Mouse (Mus musculus): ENCODE measurements around the gene Atp5mpl. TPM values are rescaled to one million over a fixed set of nuclear protein-coding genes. Genes with fewer than 3 reads are reported as not detected.

Atp5mpl gene
- total and polyA plus RNA-seq, 3 experiments, result 224 to 1,158 (median 461) TPM

DNA sequence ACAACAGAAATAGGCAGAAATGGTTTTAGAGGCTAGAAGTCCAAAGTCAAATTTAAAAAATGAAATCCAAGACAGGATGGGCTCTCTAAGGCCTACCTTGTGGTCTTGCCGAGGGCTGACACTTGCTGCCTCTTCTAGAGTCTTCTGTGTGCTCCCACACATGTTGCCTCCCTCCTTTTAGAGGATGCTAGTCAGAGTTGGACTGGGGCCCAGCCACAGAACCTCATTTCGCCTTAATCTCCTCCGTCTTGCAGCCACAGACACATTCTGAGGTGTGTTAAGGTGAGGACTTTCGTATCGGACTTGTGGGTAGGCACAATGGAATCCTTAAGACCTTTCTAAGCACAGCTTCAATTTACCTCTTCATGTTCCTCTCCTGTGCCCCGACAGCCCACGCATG lies 54.0 kb downstream of the Atp5mpl start:
- Histone ChIP-seq H3K9ac (ENCODE audit: control insufficient read depth, low read depth, low read length, poor library complexity, severe bottlenecking) (no peak overlapping the region), H3K36me3 (ENCODE audit: control insufficient read depth in 1 of 2, insufficient read depth in 2 of 2, low read length in 2 of 2) (no peaks in the 10 kb centered on the region), H3K9me3 (replicated peaks; ENCODE audit: insufficient read depth, low read length) (no peaks in the 10 kb centered on the region), H3K4me3 (ENCODE audit: control insufficient read depth in 1 of 2, insufficient read depth in 1 of 2, low read depth in 2 of 2, low read length in 2 of 2) (no peak overlapping the region), H3K4me1 (ENCODE audit: control insufficient read depth in 1 of 2, insufficient read depth in 2 of 2, low read length in 2 of 2) (no peaks in the 10 kb centered on the region), H3K27me3 (ENCODE audit: control insufficient read depth in 1 of 2, insufficient read depth in 2 of 2, low read length in 2 of 2) (peaks cover 24 to 25% of the 10 kb centered on the region in 2 experiments), H3K27ac (ENCODE audit: control insufficient read depth, low read depth, low read length) (no peak overlapping the region), H3K79me2 (ENCODE audit: control insufficient read depth, insufficient read depth, low read length, poor library complexity) (no peaks in the 10 kb centered on the region; the same call in 1 of the 2 replicates)
- TF ChIP-seq CHD1 (IDR thresholded peaks at IDR 0.05; ENCODE audit: low read depth, low read length), result no peak
- no peak for TF ChIP-seq USF1 (IDR thresholded peaks at IDR 0.05; ENCODE audit: low read depth, low read length)
- no peak for TF ChIP-seq POLR2AphosphoS2 (IDR thresholded peaks at IDR 0.05; ENCODE audit: low read length)
- no peak for TF ChIP-seq POLR2A (IDR thresholded peaks at IDR 0.05; ENCODE audit: control insufficient read depth in 1 of 2, insufficient read depth in 1 of 2, low read depth in 1 of 2, low read length in 2 of 2, poor library complexity in 1 of 2)
- no peak for TF ChIP-seq KAT2A (conservative IDR thresholded peaks at IDR 0.05; ENCODE audit: low read depth, low read length)
- TF ChIP-seq TAL1 (IDR thresholded peaks at IDR 0.05; ENCODE audit: low read length), result no peak
- TF ChIP-seq CTCF (IDR thresholded peaks at IDR 0.05 in 2 of 3, conservative IDR thresholded peaks at IDR 0.05 in 1 of 3; ENCODE audit: control insufficient read depth in 1 of 3, insufficient read depth in 1 of 3, low read depth in 2 of 3, low read length in 3 of 3, poor library complexity in 1 of 3, severe bottlenecking in 1 of 3), result no peak
- no peak for TF ChIP-seq JUND (IDR thresholded peaks at IDR 0.05; ENCODE audit: low read depth, low read length)
- TF ChIP-seq ETS1 (IDR thresholded peaks at IDR 0.05; ENCODE audit: low read depth, low read length), result no peak
- TF ChIP-seq NRF1 (IDR thresholded peaks at IDR 0.05; ENCODE audit: insufficient read depth, low read depth, low read length, poor library complexity, severe bottlenecking), result no peak
- DNase-seq (ENCODE audit: low read depth, low spot score), result peak; percentile 35

DNA sequence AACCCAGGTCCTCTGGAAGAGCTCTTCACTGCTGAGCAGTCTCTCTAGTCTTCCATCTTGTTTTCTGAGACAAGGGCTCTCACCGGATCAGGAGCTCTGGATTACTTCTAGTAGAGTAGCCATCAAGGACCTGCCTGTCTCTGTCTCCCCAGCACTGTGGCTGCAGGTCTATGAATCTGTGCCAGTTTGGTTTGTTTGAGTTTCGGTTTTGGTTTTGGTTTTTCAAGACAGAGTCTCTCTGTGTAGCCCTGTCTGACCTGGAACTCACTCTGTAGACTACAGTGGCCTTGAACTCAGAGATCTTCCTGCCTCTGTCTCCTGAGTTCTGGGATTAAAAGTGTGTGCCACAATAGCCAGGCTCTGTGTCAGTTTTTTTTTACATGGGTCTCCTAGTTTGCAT lies 55.0 kb downstream of the Atp5mpl start:
- TF ChIP-seq USF2 (IDR thresholded peaks at IDR 0.05; ENCODE audit: borderline replicate concordance in 1 of 2, insufficient read depth in 1 of 2, low read depth in 1 of 2, low read length in 2 of 2), result no peak
- no peak for TF ChIP-seq TBP (IDR thresholded peaks at IDR 0.05; ENCODE audit: low read depth, low read length)
- TF ChIP-seq NELFE (IDR thresholded peaks at IDR 0.05; ENCODE audit: low read depth, low read length), result no peak
- TF ChIP-seq ELF1 (IDR thresholded peaks at IDR 0.05; ENCODE audit: low read depth, low read length), result no peak
- TF ChIP-seq USF1 (IDR thresholded peaks at IDR 0.05; ENCODE audit: low read depth, low read length), result no peak
- TF ChIP-seq POLR2AphosphoS2 (IDR thresholded peaks at IDR 0.05; ENCODE audit: low read length), result no peak
- TF ChIP-seq CHD2 (IDR thresholded peaks at IDR 0.05; ENCODE audit: low read length), result no peak
- no peak for TF ChIP-seq MAFK (IDR thresholded peaks at IDR 0.05; ENCODE audit: borderline replicate concordance, low read depth, low read length)
- no peak for TF ChIP-seq CHD1 (IDR thresholded peaks at IDR 0.05; ENCODE audit: low read depth, low read length)
- no peak for TF ChIP-seq MAX (IDR thresholded peaks at IDR 0.05; ENCODE audit: low read length)
- no peak for TF ChIP-seq JUND (IDR thresholded peaks at IDR 0.05; ENCODE audit: low read depth, low read length)
- no peak for TF ChIP-seq EP300 (IDR thresholded peaks at IDR 0.05; ENCODE audit: low read depth in 1 of 2, low read length in 2 of 2)
- TF ChIP-seq CTCF (IDR thresholded peaks at IDR 0.05 in 2 of 3, conservative IDR thresholded peaks at IDR 0.05 in 1 of 3; ENCODE audit: control insufficient read depth in 1 of 3, insufficient read depth in 1 of 3, low read depth in 2 of 3, low read length in 3 of 3, poor library complexity in 1 of 3, severe bottlenecking in 1 of 3), result no peak
- TF ChIP-seq ETS1 (IDR thresholded peaks at IDR 0.05; ENCODE audit: low read depth, low read length), result no peak
- peaks cover 16 to 20% of the 10 kb centered on the region in 2 experiments for H3K27me3 ChIP-seq (ENCODE audit: control insufficient read depth in 1 of 2, insufficient read depth in 2 of 2, low read length in 2 of 2)
- no peaks in the 10 kb centered on the region for H3K9me3 ChIP-seq (replicated peaks; ENCODE audit: insufficient read depth, low read length)

More for the DNA sequence above, 55.0 kb downstream of the Atp5mpl start:
- Histone ChIP-seq H3K27ac (ENCODE audit: control insufficient read depth, low read depth, low read length) (no peak overlapping the region), H3K4me1 (ENCODE audit: control insufficient read depth in 1 of 2, insufficient read depth in 2 of 2, low read length in 2 of 2) (peaks cover 0 to 2% of the 10 kb centered on the region in 2 experiments; a peak in 1 of 4 replicates), H3K79me2 (ENCODE audit: control insufficient read depth, insufficient read depth, low read length, poor library complexity) (no peaks in the 10 kb centered on the region; the same call in 1 of the 2 replicates), H3K4me3 (ENCODE audit: control insufficient read depth in 1 of 2, insufficient read depth in 1 of 2, low read depth in 2 of 2, low read length in 2 of 2) (no peak overlapping the region), H3K36me3 (ENCODE audit: control insufficient read depth in 1 of 2, insufficient read depth in 2 of 2, low read length in 2 of 2) (peaks cover 0 to 1% of the 10 kb centered on the region in 2 experiments; a peak in 2 of 4 replicates), H3K9ac (ENCODE audit: control insufficient read depth, low read depth, low read length, poor library complexity, severe bottlenecking) (no peak overlapping the region)
- no peak for DNase-seq (ENCODE audit: low read depth, low spot score)

Other genes starting within 250 kb of the Atp5mpl start
- gene Klc1, start 208.1 kb downstream of the Atp5mpl start, total RNA-seq (2012; rRNA removed), result 29.1 and 30.7 TPM in 2 replicates
- 10 to 100 TPM in 1 of 2 experiments, not detected in 1; 60.4 TPM for gene Klc1, start 208.1 kb downstream of the Atp5mpl start, polyA plus RNA-seq (2012; ENCODE audit: insufficient read depth in 1 of 2, insufficient read length in 2 of 2, low read depth in 1 of 2, low replicate concordance in 2 of 2, missing spikeins in 1 of 2)
- gene Xrcc3, start 153.1 kb downstream of the Atp5mpl start, total RNA-seq (2012; rRNA removed), result 9.0 and 10.0 TPM in 2 replicates
- 10 to 100 TPM in 1 of 2 experiments, not detected in 1; 18.8 TPM for gene Xrcc3, start 153.1 kb downstream of the Atp5mpl start, polyA plus RNA-seq (2012; ENCODE audit: insufficient read depth in 1 of 2, insufficient read length in 2 of 2, low read depth in 1 of 2, low replicate concordance in 2 of 2, missing spikeins in 1 of 2)
- 7.2 and 8.1 TPM in 2 replicates for gene Zfyve21, start 152.8 kb downstream of the Atp5mpl start, total RNA-seq (2012; rRNA removed)
- gene Zfyve21, start 152.8 kb downstream of the Atp5mpl start, polyA plus RNA-seq (2012; ENCODE audit: insufficient read depth in 1 of 2, insufficient read length in 2 of 2, low read depth in 1 of 2, low replicate concordance in 2 of 2, missing spikeins in 1 of 2), result 1 to 10 TPM in 1 of 2 experiments, not detected in 1; 9.1 TPM
- gene Ppp1r13b, start 58.9 kb downstream of the Atp5mpl start, total RNA-seq (2012; rRNA removed), result 1.5 and 2.0 TPM in 2 replicates
- gene Ppp1r13b, start 58.9 kb downstream of the Atp5mpl start, polyA plus RNA-seq (2012; ENCODE audit: insufficient read depth in 1 of 2, insufficient read length in 2 of 2, low read depth in 1 of 2, low replicate concordance in 2 of 2, missing spikeins in 1 of 2), result 1 to 10 TPM in 1 of 2 experiments, not detected in 1; 8.7 TPM
- 24.5 and 46.5 TPM in 2 replicates for gene Tdrd9, start 4.6 kb upstream of the Atp5mpl start, total RNA-seq (2012; rRNA removed)
- 10 to 100 TPM in 1 of 2 experiments, not detected in 1; 28.9 TPM for gene Tdrd9, start 4.6 kb upstream of the Atp5mpl start, polyA plus RNA-seq (2012; ENCODE audit: insufficient read depth in 1 of 2, insufficient read length in 2 of 2, low read depth in 1 of 2, low replicate concordance in 2 of 2, missing spikeins in 1 of 2)
- 0.08 TPM in 1 of 2 replicates, not detected in the other for gene Rd3l, start 14.3 kb upstream of the Atp5mpl start, total RNA-seq (2012; rRNA removed)
- not detected for gene Rd3l, start 14.3 kb upstream of the Atp5mpl start, polyA plus RNA-seq (2012; ENCODE audit: insufficient read depth in 1 of 2, insufficient read length in 2 of 2, low read depth in 1 of 2, low replicate concordance in 2 of 2, missing spikeins in 1 of 2)
- gene Aspg, start 139.7 kb upstream of the Atp5mpl start, total RNA-seq (2012; rRNA removed), result not detected in 2 replicates
- not detected for gene Aspg, start 139.7 kb upstream of the Atp5mpl start, polyA plus RNA-seq (2012; ENCODE audit: insufficient read depth in 1 of 2, insufficient read length in 2 of 2, low read depth in 1 of 2, low replicate concordance in 2 of 2, missing spikeins in 1 of 2)
- gene Kif26a, start 179.2 kb upstream of the Atp5mpl start, total RNA-seq (2012; rRNA removed), result 4.4 and 6.9 TPM in 2 replicates
- 1 to 10 TPM in 1 of 2 experiments, not detected in 1; 4.8 TPM for gene Kif26a, start 179.2 kb upstream of the Atp5mpl start, polyA plus RNA-seq (2012; ENCODE audit: insufficient read depth in 1 of 2, insufficient read length in 2 of 2, low read depth in 1 of 2, low replicate concordance in 2 of 2, missing spikeins in 1 of 2)

Measured in MEL (cell line).